18 mouse cellular contexts compared by ENCODE assay signal in the genomic region with DNA sequence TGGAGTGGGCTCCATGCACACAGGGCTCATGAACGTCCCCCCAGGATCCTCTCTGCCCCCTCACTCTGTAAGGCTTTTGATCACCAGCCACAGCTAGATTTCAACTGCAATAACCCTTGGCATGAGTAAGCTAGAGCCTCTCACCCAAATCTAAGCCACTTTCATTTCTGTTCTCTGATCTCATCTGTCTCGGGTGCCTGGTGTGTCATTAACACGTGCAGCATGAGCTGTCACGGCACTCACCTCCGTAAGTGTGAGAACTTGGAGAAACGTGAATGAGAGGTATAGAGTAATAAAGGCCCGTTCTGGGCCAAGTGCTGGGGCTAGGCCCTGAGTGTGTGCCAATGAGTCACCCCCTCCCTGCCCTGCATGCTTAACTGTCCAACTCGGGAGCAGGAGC.
DNase-seq lines count a peak whose midpoint lies in the region; ATAC-seq lines count a peak whose summit lies in the region.
"Had no signal": no experiment of that assay in that cellular context is flagged by ENCODE, and none has a peak within 500 bp of the region (broad histone marks: within the 10 kb centered on the region; RNA-seq: fewer than 3 reads in every experiment).

No protein-coding gene starts in this region.

- H3K36me3 ChIP-seq in limb, embryonic 13.5 days, result no peaks in the 10 kb centered on the region
- H3K36me3 ChIP-seq in forebrain, embryonic 14.5 days (ENCODE audit: control insufficient read depth, insufficient read depth, low read length), result no peaks in the 10 kb centered on the region
- H3K36me3 ChIP-seq: embryonic facial prominence, embryonic 15.5 days; forebrain, embryonic 15.5 days; heart, embryonic 13.5 days had no signal

- no peak overlapping the region for H3K9ac ChIP-seq in limb, embryonic 13.5 days
- H3K9ac ChIP-seq in forebrain, embryonic 14.5 days (ENCODE audit: low read length), result no peak overlapping the region
- H3K9ac ChIP-seq: embryonic facial prominence, embryonic 15.5 days; forebrain, embryonic 15.5 days; heart, embryonic 13.5 days; liver, embryonic 14.5 days had no signal

- peaks cover 22% of the 10 kb centered on the region for H3K4me1 ChIP-seq in limb, embryonic 13.5 days
- no peaks in the 10 kb centered on the region for H3K4me1 ChIP-seq in forebrain, embryonic 14.5 days (ENCODE audit: control insufficient read depth, insufficient read depth, low read length)
- H3K4me1 ChIP-seq: forebrain, embryonic 15.5 days; heart, embryonic 13.5 days had no signal

- no peaks in the 10 kb centered on the region for H3K9me3 ChIP-seq in limb, embryonic 13.5 days
- H3K9me3 ChIP-seq in forebrain, embryonic 14.5 days (replicated peaks; ENCODE audit: control insufficient read depth, low read length), result no peaks in the 10 kb centered on the region
- H3K9me3 ChIP-seq: embryonic facial prominence, embryonic 15.5 days; forebrain, embryonic 15.5 days; heart, embryonic 13.5 days had no signal

- WGBS in limb, embryonic 13.5 days, result 42% methylated on average over 8 of the region's 8 CpGs
- WGBS in forebrain, embryonic 14.5 days, result 80% methylated on average over 8 of the region's 8 CpGs

- H3K27me3 ChIP-seq in limb, embryonic 13.5 days, result 0 out of 2 replicates have a peak, but pooled peaks cover 3% of the 10 kb centered on the region
- no peaks in the 10 kb centered on the region for H3K27me3 ChIP-seq in forebrain, embryonic 14.5 days (replicated peaks; ENCODE audit: control insufficient read depth, insufficient read depth, low read length)
- H3K27me3 ChIP-seq: embryonic facial prominence, embryonic 15.5 days; forebrain, embryonic 15.5 days had no signal

- peak; percentile 88 for DNase-seq in heart, adult 11 months
- no peak for DNase-seq in heart, adult 18-20 months
- DNase-seq in urinary bladder, postnatal 14 days (ENCODE audit: low spot score), result peak; percentile 27
- no peak for DNase-seq in urinary bladder, adult 2 months (ENCODE audit: low spot score)
- no peak for DNase-seq in frontal cortex, adult 2 months (ENCODE audit: extremely low spot score in 1 of 2, low spot score in 1 of 2)
- no peak for DNase-seq in forebrain, embryonic 14.5 days (ENCODE audit: low spot score)
- DNase-seq in cerebellum, adult 8-10 months, result no peak
- DNase-seq: cerebellum, postnatal 14 days; embryo, embryonic 11 days; kidney, adult 8-10 months; layer of hippocampus, postnatal 36 days; right cerebral cortex, postnatal 25 days; thymus, postnatal 36 days had no signal

- H3K4me2 ChIP-seq in limb, embryonic 13.5 days (replicated peaks), result no peak overlapping the region
- no peak overlapping the region for H3K4me2 ChIP-seq in forebrain, embryonic 14.5 days (ENCODE audit: low read length)
- H3K4me2 ChIP-seq: embryonic facial prominence, embryonic 15.5 days; forebrain, embryonic 15.5 days; heart, embryonic 13.5 days had no signal

- peak; percentile 81 for ATAC-seq in limb, embryonic 13.5 days (ENCODE audit: low FRiP score, low read depth)
- ATAC-seq in forebrain, embryonic 14.5 days, result no peak
- ATAC-seq: forebrain, embryonic 15.5 days had no signal

- no peak overlapping the region for H3K27ac ChIP-seq in limb, embryonic 13.5 days
- no peak overlapping the region for H3K27ac ChIP-seq in forebrain, embryonic 14.5 days (ENCODE audit: low read depth, low read length)
- H3K27ac ChIP-seq: embryonic facial prominence, embryonic 15.5 days; forebrain, embryonic 15.5 days; heart, embryonic 13.5 days; liver, embryonic 14.5 days had no signal

- no peak overlapping the region for H3K4me3 ChIP-seq in limb, embryonic 13.5 days
- no peak overlapping the region for H3K4me3 ChIP-seq in forebrain, embryonic 14.5 days (ENCODE audit: low read depth, low read length)
- H3K4me3 ChIP-seq: embryonic facial prominence, embryonic 15.5 days; forebrain, embryonic 15.5 days; heart, embryonic 13.5 days had no signal

Comparison
In these comparisons a context has a peak if more than half of its experiments do, and no peak if none do; other contexts are left out.
1. DNase-seq: peak in heart, adult 11 months (single experiment) and urinary bladder, postnatal 14 days (single experiment); none in heart, adult 18-20 months (0 of 2), urinary bladder, adult 2 months (single experiment), frontal cortex, adult 2 months (0 of 2), forebrain, embryonic 14.5 days (single experiment) and cerebellum, adult 8-10 months (single experiment).